Mouse (Mus musculus) splenic B cell, adult 2 months (primary cell): Measurements from ENCODE around the gene Dop1b.
"Not testable (repeated sequence)": the region's sequence is repeated elsewhere in the genome, so short reads cannot be mapped to it uniquely, and the experiment has no call there.

Experiments
- DNase-seq: peaks from one replicate; pipeline ENCODE4 v3.0.0-alpha.2; 2011; ENCODE audit warnings: low read depth, low spot score
- H3K27me3 ChIP-seq: 2 replicates; pipeline ENCODE4 v1.6.1; 2012; ENCODE audit warnings: mild to moderate bottlenecking, low read length, moderate library complexity, mixed read lengths; ENCODE audit not compliant: control insufficient read depth, poor library complexity, insufficient read depth, severe bottlenecking
- H3K36me3 ChIP-seq: 2 replicates; pipeline ENCODE4 v1.6.1; 2012; ENCODE audit warnings: mild to moderate bottlenecking, low read length, moderate library complexity, mixed read lengths; ENCODE audit not compliant: control insufficient read depth, poor library complexity, insufficient read depth, severe bottlenecking

Gene Dop1b

GRCm38 (mm10) chr16:93711411-93712188 is at the start of gene Dop1b:
Gene Dop1b (plus strand): TSS chr16:93711904.
- Histone ChIP-seq H3K36me3 (peaks cover 2% of the 10 kb centered on the region), H3K27me3 (no peaks in the 10 kb centered on the region)
- peak; percentile 99 for DNase-seq

DNA sequence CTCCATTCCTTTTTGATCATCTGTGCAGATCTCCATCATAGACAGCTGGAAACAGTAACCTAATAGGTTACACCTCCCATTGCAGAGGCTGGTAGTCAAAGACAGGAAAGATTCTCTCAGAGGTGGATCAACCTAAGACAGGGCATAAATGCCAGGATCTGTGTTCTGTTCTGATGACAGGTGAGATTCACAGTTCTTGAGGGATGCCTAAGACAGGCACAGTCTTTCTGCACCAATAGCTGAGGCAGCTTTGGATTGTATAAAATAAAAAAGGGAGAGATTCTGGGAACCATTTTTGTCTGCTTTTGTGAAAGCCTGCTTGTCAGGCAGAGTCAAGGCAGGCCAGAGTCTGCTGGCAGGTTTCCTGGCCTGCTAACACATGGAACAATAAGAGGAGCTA is 43.7 kb upstream of the Dop1b start:
- H3K27me3 ChIP-seq = peaks cover 2% of the 10 kb centered on the region; the same call in 1 of the 2 replicates
- DNase-seq = no peak
- no peaks in the 10 kb centered on the region for H3K36me3 ChIP-seq

DNA sequence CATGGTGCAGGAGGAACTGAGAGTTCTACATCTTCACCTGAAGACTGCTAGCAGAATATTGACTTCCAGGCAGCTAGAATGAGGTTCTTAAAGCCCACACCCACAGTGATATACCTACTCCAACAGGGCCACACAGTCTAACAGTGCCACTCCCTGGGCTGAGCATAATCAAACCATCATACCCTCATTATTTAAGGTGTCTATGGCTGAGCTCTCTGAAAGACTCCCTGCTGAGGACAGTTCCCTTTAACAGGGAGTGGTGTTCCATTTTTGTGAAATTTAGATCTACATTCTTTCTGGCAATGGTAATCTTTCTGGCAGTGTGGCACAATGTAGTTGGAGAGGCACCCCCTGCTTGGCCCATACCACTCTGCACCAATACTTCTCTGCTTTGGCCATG is 42.2 kb upstream of the Dop1b start:
- Histone ChIP-seq H3K27me3 (peaks cover 2% of the 10 kb centered on the region; the same call in 1 of the 2 replicates), H3K36me3 (no peaks in the 10 kb centered on the region)
- DNase-seq = no peak

DNA sequence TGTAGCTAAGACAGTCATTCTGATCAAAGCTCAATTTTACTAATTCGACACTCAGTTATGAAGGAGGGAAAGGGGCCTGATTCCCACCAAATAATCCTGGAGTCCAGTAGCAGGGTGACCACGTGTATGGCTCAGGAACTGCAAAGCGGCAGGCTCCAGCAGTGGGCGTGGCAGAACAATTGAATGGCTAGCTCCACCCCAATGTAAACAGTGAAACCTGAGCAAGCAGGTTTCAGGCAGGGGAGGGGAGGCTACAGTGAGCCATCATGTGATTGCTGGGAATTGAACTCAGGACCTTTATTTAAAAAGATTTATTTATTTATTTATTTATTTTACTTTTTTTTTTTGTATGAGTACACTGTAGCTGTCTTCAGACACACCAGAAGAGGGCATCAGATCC is 41.2 kb upstream of the Dop1b start:
- H3K27me3 ChIP-seq, H3K36me3 ChIP-seq, DNase-seq: not testable (repeated sequence)

GRCm38 (mm10) chr16:93671064-93671463 is 40.6 kb upstream of the Dop1b start:
- DNase-seq = no peak

DNA sequence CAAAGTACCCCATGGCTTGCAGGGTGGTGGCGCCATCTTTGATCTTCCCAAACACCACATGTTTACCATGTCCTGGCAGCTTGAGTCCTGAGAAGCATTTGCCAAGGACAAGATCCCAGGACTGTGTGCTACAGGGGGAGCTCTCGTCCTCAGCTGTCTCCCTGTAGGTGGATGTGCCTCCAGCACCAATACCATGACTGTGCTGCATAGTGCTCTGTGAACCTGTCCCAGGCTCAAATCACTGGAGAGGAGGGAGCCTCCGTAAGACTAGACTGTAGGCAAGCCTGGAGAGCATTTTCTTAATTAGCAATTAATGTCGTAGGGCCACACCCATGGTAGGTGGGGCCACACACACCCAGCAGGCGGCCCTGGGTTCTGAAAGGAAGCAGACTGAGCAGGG is 35.3 kb upstream of the Dop1b start:
- Histone ChIP-seq H3K27me3 (no peaks in the 10 kb centered on the region), H3K36me3 (no peaks in the 10 kb centered on the region)
- DNase-seq = no peak

More at GRCm38 (mm10) chr16:93671064-93671463, 40.6 kb upstream of the Dop1b start:
- H3K27me3 ChIP-seq = peaks cover 2% of the 10 kb centered on the region; the same call in 1 of the 2 replicates
- no peaks in the 10 kb centered on the region for H3K36me3 ChIP-seq

GRCm38 (mm10) chr16:93678206-93678605 is 33.5 kb upstream of the Dop1b start:
- Histone ChIP-seq H3K27me3 (no peaks in the 10 kb centered on the region; the same call in 1 of the 2 replicates), H3K36me3 (no peaks in the 10 kb centered on the region)
- no peak for DNase-seq

DNA sequence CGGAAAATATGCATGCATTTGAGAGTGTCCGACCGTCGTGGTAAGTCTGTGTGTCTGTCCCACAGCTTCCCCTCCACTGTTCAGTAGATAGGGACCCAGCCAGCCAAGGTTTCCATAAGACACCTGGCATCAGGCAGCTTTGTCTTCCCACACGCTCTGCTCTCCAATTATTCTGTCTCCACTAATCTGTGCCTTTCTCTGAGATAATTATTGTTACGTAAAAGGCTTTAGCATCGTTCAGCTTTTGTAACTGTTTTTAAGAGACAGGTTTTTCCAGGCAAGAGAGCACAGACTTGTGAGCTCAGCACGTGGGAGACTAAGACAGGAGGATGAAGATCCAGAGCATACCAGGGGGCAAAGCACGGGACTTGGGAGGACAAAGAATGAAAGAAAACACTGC is 32.5 kb upstream of the Dop1b start:
- Histone ChIP-seq H3K36me3 (no peaks in the 10 kb centered on the region), H3K27me3 (no peaks in the 10 kb centered on the region; the same call in 1 of the 2 replicates)
- no peak for DNase-seq

- H3K27me3 ChIP-seq = peaks cover 1% of the 10 kb centered on the region; the same call in 1 of the 2 replicates
- H3K36me3 ChIP-seq = peaks cover 1% of the 10 kb centered on the region; the same call in 1 of the 2 replicates
- DNase-seq = no peak
Measured at GRCm38 (mm10) chr16:93682156-93682688, 29.5 kb upstream of the Dop1b start.

- H3K36me3 ChIP-seq = peaks cover 1% of the 10 kb centered on the region; the same call in 1 of the 2 replicates
- DNase-seq = peak; percentile 80
- H3K27me3 ChIP-seq = peaks cover 1% of the 10 kb centered on the region; the same call in 1 of the 2 replicates
Measured at GRCm38 (mm10) chr16:93682689-93683507, 28.8 kb upstream of the Dop1b start, which contains the start of gene Cbr3. Gene Cbr3 (plus strand): TSS chr16:93683215.

DNA sequence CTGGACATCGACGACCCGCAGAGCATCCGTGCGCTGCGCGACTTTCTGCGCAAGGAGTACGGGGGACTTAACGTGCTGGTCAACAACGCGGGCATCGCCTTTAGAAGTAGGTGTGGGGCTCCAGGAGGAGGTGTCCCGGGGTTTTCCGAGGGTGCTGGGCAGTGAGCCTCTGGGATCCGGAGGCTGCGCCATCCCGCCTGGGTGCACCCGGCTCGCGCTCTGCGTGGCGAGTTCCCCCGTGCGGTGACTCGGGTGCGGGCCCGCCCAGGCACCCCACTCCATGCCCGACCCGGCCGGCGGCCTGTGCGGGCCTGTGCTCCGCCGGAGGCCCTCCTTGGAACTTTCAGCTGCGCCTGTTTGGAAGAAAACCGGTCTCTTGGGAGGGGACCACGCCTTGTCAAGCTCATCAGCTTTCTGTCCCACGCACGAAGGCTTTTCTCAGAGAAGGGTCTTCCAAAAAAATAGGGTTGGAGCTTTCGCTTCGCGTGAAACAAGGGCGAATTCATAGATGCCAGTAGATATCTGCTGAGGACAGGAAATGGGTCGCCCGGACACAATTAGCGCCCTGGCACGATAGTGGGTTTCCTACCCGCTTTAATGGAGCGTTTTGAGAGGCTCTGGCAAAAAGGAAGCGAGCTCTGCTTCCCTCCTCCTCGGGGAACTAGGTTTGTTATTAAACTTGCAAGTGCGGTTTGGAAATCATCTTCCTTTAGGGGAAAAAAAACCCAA is 28.0 kb upstream of the Dop1b start:
- Histone ChIP-seq H3K36me3 (peaks cover 1% of the 10 kb centered on the region; the same call in 1 of the 2 replicates), H3K27me3 (peaks cover 1% of the 10 kb centered on the region; the same call in 1 of the 2 replicates)
- no peak for DNase-seq

DNA sequence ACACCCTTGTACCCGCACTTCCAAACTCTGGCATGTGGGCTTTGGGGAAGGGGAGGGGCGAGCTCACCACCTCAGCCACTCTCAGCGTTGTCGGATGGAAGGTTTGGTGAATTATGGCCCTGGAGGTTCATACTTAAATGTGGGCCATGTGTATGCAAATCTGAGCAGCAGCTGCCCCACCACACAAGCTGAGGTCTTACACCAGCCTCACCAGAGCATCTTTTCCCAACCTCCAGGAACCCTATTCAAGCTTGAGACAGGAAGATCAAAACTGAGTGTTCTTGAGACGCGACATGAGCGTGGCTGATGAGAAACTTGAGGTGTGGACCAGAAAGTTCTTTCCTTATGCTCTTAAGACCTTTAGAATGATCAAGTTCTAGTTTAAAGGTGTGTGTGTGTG is 27.3 kb upstream of the Dop1b start:
- peak; percentile 20 for DNase-seq
- Histone ChIP-seq H3K36me3 (peaks cover 1% of the 10 kb centered on the region; the same call in 1 of the 2 replicates), H3K27me3 (peaks cover 1% of the 10 kb centered on the region; the same call in 1 of the 2 replicates)

DNA sequence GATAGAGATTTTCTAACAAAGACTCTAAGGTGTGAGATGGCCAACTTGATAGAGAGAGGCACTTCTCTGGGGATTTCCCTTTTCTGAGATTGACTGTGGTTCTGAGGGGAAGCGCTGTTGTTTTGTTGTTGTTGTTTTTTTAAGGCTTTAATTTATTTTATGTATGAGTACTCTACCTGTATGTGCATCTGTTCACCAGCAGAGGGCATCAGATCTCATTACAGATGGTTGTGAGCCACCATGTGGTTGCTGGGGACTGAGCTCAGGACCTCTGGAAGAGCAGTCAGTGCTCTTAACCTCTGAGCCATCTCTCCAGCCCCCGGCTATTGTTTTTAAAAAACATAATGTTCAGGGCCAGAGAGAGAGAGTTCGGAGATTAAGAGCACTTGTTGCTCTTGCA is 25.9 kb upstream of the Dop1b start:
- H3K36me3 ChIP-seq, H3K27me3 ChIP-seq: not testable (repeated sequence)
- peak; percentile 26 for DNase-seq

- no peak for DNase-seq
- Histone ChIP-seq H3K27me3 (peaks cover 1% of the 10 kb centered on the region; the same call in 1 of the 2 replicates), H3K36me3 (peaks cover 1% of the 10 kb centered on the region; the same call in 1 of the 2 replicates)
Measured at GRCm38 (mm10) chr16:93686421-93686820, 25.3 kb upstream of the Dop1b start.
